Mouse (Mus musculus): ENCODE results near the gene Ubxn11.

Gene Ubxn11

GRCm38 (mm10) chr4:134154354-134154753, 52.0 kb downstream of the Ubxn11 start:
- DNase-seq, result no peak

- DNase-seq, result no peak
These were observed 53.2 kb downstream of the Ubxn11 start for GRCm38 (mm10) chr4:134155531-134155930.

- no peak for DNase-seq
These were observed 53.6 kb downstream of the Ubxn11 start for GRCm38 (mm10) chr4:134155961-134156465.

GRCm38 (mm10) chr4:134156744-134157143, 54.4 kb downstream of the Ubxn11 start:
- no peak for DNase-seq

- DNase-seq, result no peak
These were observed 55.2 kb downstream of the Ubxn11 start for GRCm38 (mm10) chr4:134157558-134157957.

- DNase-seq, result no peak
These were observed 56.4 kb downstream of the Ubxn11 start for GRCm38 (mm10) chr4:134158774-134159173.

GRCm38 (mm10) chr4:134160071-134160470, 57.7 kb downstream of the Ubxn11 start:
- DNase-seq, result peak; percentile 38

GRCm38 (mm10) chr4:134164591-134164990, 62.2 kb downstream of the Ubxn11 start:
- no peak for DNase-seq

GRCm38 (mm10) chr4:134165024-134165423, 62.7 kb downstream of the Ubxn11 start:
- no peak for DNase-seq

- no peak for DNase-seq
These were observed 63.4 kb downstream of the Ubxn11 start for GRCm38 (mm10) chr4:134165548-134166465.

GRCm38 (mm10) chr4:134166906-134167305, 64.5 kb downstream of the Ubxn11 start:
- DNase-seq, result no peak

- DNase-seq, result no peak
These were observed 70.0 kb downstream of the Ubxn11 start for GRCm38 (mm10) chr4:134172391-134172790.
